26 mouse cellular contexts compared by ENCODE assay signal in genomic region chr12:97978668-97979067, GRCm38 (mm10).
DNase-seq lines count a peak whose midpoint lies in the region; ATAC-seq lines count a peak whose summit lies in the region.
"Had no signal": no experiment of that assay in that cellular context is flagged by ENCODE, and none has a peak within 500 bp of the region (broad histone marks: within the 10 kb centered on the region; RNA-seq: fewer than 3 reads in every experiment).

No protein-coding gene starts in this region.

- no peaks in the 10 kb centered on the region for H3K27me3 ChIP-seq in heart, embryonic 11.5 days (ENCODE audit: control insufficient read depth, insufficient read depth, low read length)
- 0 out of 2 replicates have a peak, but pooled peaks cover 7% of the 10 kb centered on the region for H3K27me3 ChIP-seq in midbrain, embryonic 13.5 days
- peaks cover 2% of the 10 kb centered on the region; the same call in 1 of the 2 replicates for H3K27me3 ChIP-seq in midbrain, embryonic 11.5 days (ENCODE audit: control insufficient read depth, insufficient read depth, low read length)
- no peaks in the 10 kb centered on the region for H3K27me3 ChIP-seq in forebrain, embryonic 15.5 days
- H3K27me3 ChIP-seq: limb, embryonic 13.5 days; lung, embryonic 15.5 days; neural tube, embryonic 13.5 days had no signal

- no peaks in the 10 kb centered on the region for H3K36me3 ChIP-seq in heart, embryonic 11.5 days (ENCODE audit: control insufficient read depth, insufficient read depth, low read length)
- no peaks in the 10 kb centered on the region for H3K36me3 ChIP-seq in midbrain, embryonic 13.5 days
- no peaks in the 10 kb centered on the region for H3K36me3 ChIP-seq in midbrain, embryonic 11.5 days (ENCODE audit: control insufficient read depth, insufficient read depth, low read length)
- no peaks in the 10 kb centered on the region for H3K36me3 ChIP-seq in forebrain, embryonic 15.5 days
- H3K36me3 ChIP-seq: G1E; limb, embryonic 13.5 days; lung, embryonic 15.5 days; midbrain, embryonic 12.5 days; neural tube, embryonic 13.5 days had no signal

- H3K4me2 ChIP-seq in heart, embryonic 11.5 days = no peak overlapping the region
- H3K4me2 ChIP-seq in midbrain, embryonic 13.5 days (replicated peaks) = no peak overlapping the region
- no peak overlapping the region for H3K4me2 ChIP-seq in midbrain, embryonic 11.5 days
- no peak overlapping the region for H3K4me2 ChIP-seq in forebrain, embryonic 15.5 days (replicated peaks)
- H3K4me2 ChIP-seq: limb, embryonic 13.5 days; liver, embryonic 11.5 days; lung, embryonic 15.5 days; neural tube, embryonic 13.5 days had no signal

- H3K4me3 ChIP-seq in heart, embryonic 11.5 days (ENCODE audit: low read depth, low read length) = no peak overlapping the region
- H3K4me3 ChIP-seq in midbrain, embryonic 13.5 days (replicated peaks) = no peak overlapping the region
- no peak overlapping the region for H3K4me3 ChIP-seq in midbrain, embryonic 11.5 days (ENCODE audit: low read depth, low read length)
- no peak overlapping the region for H3K4me3 ChIP-seq in forebrain, embryonic 15.5 days
- H3K4me3 ChIP-seq: erythroblast, embryonic 14.5 days; left cerebral cortex, adult 2 months; limb, embryonic 13.5 days; lung, embryonic 15.5 days; midbrain, embryonic 12.5 days; neural tube, embryonic 13.5 days had no signal

- no peak overlapping the region for H3K27ac ChIP-seq in heart, embryonic 11.5 days (ENCODE audit: low read depth, low read length)
- H3K27ac ChIP-seq in midbrain, embryonic 13.5 days = no peak overlapping the region
- H3K27ac ChIP-seq in midbrain, embryonic 11.5 days (ENCODE audit: low read depth, low read length) = no peak overlapping the region
- peak overlapping the region; percentile 41 for H3K27ac ChIP-seq in forebrain, embryonic 15.5 days (replicated peaks)
- H3K27ac ChIP-seq: left cerebral cortex, adult 2 months; limb, embryonic 13.5 days; lung, embryonic 15.5 days; midbrain, embryonic 12.5 days; neural tube, embryonic 13.5 days; stomach, postnatal 0 days had no signal

- DNase-seq in heart, adult 11 months = peak; percentile 57
- no peak for DNase-seq in midbrain, embryonic 11.5 days (ENCODE audit: low spot score, missing footprints)
- DNase-seq: adrenal gland, adult 8-10 months; cerebellum, adult 11-12 months; cerebellum, adult 9-11 months; gastrocnemius, postnatal 36 days; heart, postnatal 14 days; kidney, adult 18-20 months; kidney, postnatal 36 days; right cerebral cortex, postnatal 4 days; thymus, adult 18-20 months; thymus, postnatal 25 days had no signal

- no peaks in the 10 kb centered on the region for H3K4me1 ChIP-seq in heart, embryonic 11.5 days (ENCODE audit: control insufficient read depth, insufficient read depth, low read length)
- H3K4me1 ChIP-seq in midbrain, embryonic 13.5 days (replicated peaks) = peaks cover 16% of the 10 kb centered on the region
- H3K4me1 ChIP-seq in midbrain, embryonic 11.5 days (ENCODE audit: control insufficient read depth, insufficient read depth, low read length) = peaks cover 10% of the 10 kb centered on the region
- peaks cover 13% of the 10 kb centered on the region for H3K4me1 ChIP-seq in forebrain, embryonic 15.5 days
- H3K4me1 ChIP-seq: lung, embryonic 15.5 days had no signal

- H3K9me3 ChIP-seq in heart, embryonic 11.5 days (replicated peaks; ENCODE audit: control insufficient read depth, low read length) = no peaks in the 10 kb centered on the region
- no peaks in the 10 kb centered on the region for H3K9me3 ChIP-seq in midbrain, embryonic 13.5 days
- H3K9me3 ChIP-seq in midbrain, embryonic 11.5 days (ENCODE audit: control insufficient read depth, low read length) = no peaks in the 10 kb centered on the region
- H3K9me3 ChIP-seq in forebrain, embryonic 15.5 days = no peaks in the 10 kb centered on the region
- H3K9me3 ChIP-seq: limb, embryonic 13.5 days; lung, embryonic 15.5 days; neural tube, embryonic 13.5 days had no signal

- H3K9ac ChIP-seq in heart, embryonic 11.5 days (ENCODE audit: low read depth, low read length) = no peak overlapping the region
- H3K9ac ChIP-seq in midbrain, embryonic 13.5 days (replicated peaks) = no peak overlapping the region
- H3K9ac ChIP-seq in midbrain, embryonic 11.5 days (ENCODE audit: low read length) = no peak overlapping the region
- H3K9ac ChIP-seq in forebrain, embryonic 15.5 days (replicated peaks) = no peak overlapping the region
- H3K9ac ChIP-seq: limb, embryonic 13.5 days; lung, embryonic 15.5 days; midbrain, embryonic 12.5 days; neural tube, embryonic 13.5 days had no signal

- 64% methylated on average over 3 of the region's 3 CpGs for WGBS in heart, embryonic 11.5 days (ENCODE audit: insufficient replicate concordance)
- 73% methylated on average over 3 of the region's 3 CpGs for WGBS in midbrain, embryonic 13.5 days
- 76% methylated on average over 3 of the region's 3 CpGs for WGBS in midbrain, embryonic 11.5 days
- 48% methylated on average over 3 of the region's 3 CpGs for WGBS in forebrain, embryonic 15.5 days

- no peak for ATAC-seq in heart, embryonic 11.5 days (replicated peaks; ENCODE audit: insufficient number of reproducible peaks, low FRiP score, low TSS enrichment)
- ATAC-seq in midbrain, embryonic 13.5 days = peak; percentile 17; the same call in 1 of the 2 replicates
- ATAC-seq in midbrain, embryonic 11.5 days (ENCODE audit: low FRiP score) = no peak
- peak; percentile 74 for ATAC-seq in forebrain, embryonic 15.5 days (replicated peaks)
- ATAC-seq in megakaryocyte, adult 5-6 weeks (ENCODE audit: poor library complexity, severe bottlenecking) = no peak
- ATAC-seq in erythroid progenitor cell, adult 5-6 weeks (replicated peaks; ENCODE audit: low FRiP score, poor library complexity, severe bottlenecking) = no peak

Comparison
In these comparisons a context has a peak if more than half of its experiments do, and no peak if none do; other contexts are left out.
1. ATAC-seq: peak in midbrain, embryonic 13.5 days (single experiment) and forebrain, embryonic 15.5 days (single experiment); none in heart, embryonic 11.5 days (single experiment), midbrain, embryonic 11.5 days (single experiment), megakaryocyte, adult 5-6 weeks (single experiment) and erythroid progenitor cell, adult 5-6 weeks (single experiment).